Mouse (Mus musculus) small intestine, adult 2 months (tissue): ENCODE data around the gene Tbc1d5.

Experiments used
- CTCF ChIP-seq: fragments of 200-500 bp; IDR thresholded peaks from 2 replicates; pipeline ENCODE4 v1.5.1; 2012; ENCODE audit warnings: low read depth, mild to moderate bottlenecking, control low read depth, inconsistent platforms, low read length, moderate library complexity, mixed read lengths; ENCODE audit not compliant: insufficient replicate concordance, insufficient read length; ENCODE audit errors: extremely low read depth
- POLR2A ChIP-seq: fragments of 200-500 bp; IDR thresholded peaks from 2 replicates; pipeline ENCODE4 v1.6.1; 2012; ENCODE audit warnings: low read depth, mild to moderate bottlenecking, control low read depth, inconsistent platforms, low read length, moderate library complexity

DNA sequence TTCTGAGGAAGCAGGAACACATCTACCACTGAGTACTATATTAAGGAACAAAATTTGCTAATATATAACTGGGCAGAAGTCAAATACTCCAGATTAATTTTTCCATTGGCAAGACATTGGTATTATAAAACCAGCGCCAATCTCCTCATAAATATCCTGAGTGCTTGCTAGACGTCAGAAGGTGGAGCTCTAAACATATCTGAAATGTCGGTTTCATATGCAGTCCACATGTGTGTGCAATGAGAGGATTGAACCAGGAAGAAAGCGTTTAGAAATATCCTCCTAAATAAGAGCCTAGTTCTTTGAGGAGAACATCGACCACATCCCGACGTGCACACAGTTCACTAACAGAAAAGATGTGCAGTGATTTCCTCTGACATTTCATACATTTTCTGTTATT is 305.1 kb downstream of the Tbc1d5 start:
- TF ChIP-seq CTCF (no peak), POLR2A (no peak)
